Mouse (Mus musculus): ENCODE data around the gene Tbx2. TPM values are rescaled to one million over a fixed set of nuclear protein-coding genes. Genes with fewer than 3 reads are reported as not detected.

Gene Tbx2
- total and polyA plus RNA-seq, 3 experiments: 0.17 TPM; not detected in 2

DNA sequence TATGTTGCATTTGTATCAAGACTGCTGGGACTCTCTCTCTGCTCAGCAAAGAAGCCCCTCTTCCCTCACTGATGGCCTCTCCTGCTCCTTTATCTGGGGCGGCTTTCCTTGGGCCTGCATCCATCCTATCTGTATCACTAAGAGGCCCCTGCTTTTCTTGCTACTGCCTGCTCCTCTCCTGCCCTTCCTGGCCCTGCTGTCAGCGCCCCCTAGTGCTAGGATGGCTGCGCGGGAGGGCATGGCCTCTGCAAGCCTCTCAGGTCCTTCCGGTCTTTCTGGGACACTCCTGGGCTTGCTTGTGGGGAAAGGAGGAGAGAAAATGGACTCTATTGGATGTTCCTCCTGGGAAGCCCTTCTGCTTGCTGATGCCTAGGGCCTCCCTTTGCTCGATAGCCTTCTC, 9.2 kb upstream of the Tbx2 start:
- dilution Hi-C loops (cut with MboI; ENCODE audit: extremely low pct_ligation_motif_present, extremely low pct_unique_long_range_greater_than_20kb, low sequenced_read_pairs) (no loop called here), in situ Hi-C loops (cut with MboI; ENCODE audit: low pct_ligation_motif_present, low pct_unique_long_range_greater_than_20kb, low sequenced_read_pairs) (loop anchor here (5.0 to 10.0 kb wide), 2 partner anchors 298 to 441 kb away; no protein-coding TSS in a partner anchor)
- H3K9ac ChIP-seq (ENCODE audit: insufficient read depth, low read depth): no peak overlapping the region
- peak; percentile 97 for TF ChIP-seq SMC3 (IDR thresholded peaks at IDR 0.05; ENCODE audit: low read depth, low read length)
- peak; percentile 58 for TF ChIP-seq ZC3H11A (IDR thresholded peaks at IDR 0.05; ENCODE audit: low read depth, low read length)
- TF ChIP-seq TCF12 (IDR thresholded peaks at IDR 0.05; ENCODE audit: low read depth, low read length): 0 out of 2 replicates have a peak, but pooled peaks have one; percentile 18
- TF ChIP-seq MXI1 (IDR thresholded peaks at IDR 0.05; ENCODE audit: low read depth, low read length): no peak
- TF ChIP-seq UBTF (IDR thresholded peaks at IDR 0.05; ENCODE audit: low read depth, low read length): no peak
- peak; percentile 48 to 97 for TF ChIP-seq CTCF (conservative IDR thresholded peaks at IDR 0.05 in 1 of 2, IDR thresholded peaks at IDR 0.05 in 1 of 2; ENCODE audit: low read depth in 2 of 2, low read length in 2 of 2)
- peak; percentile 22; the same call in 1 of the 2 replicates for TF ChIP-seq IRF4 (IDR thresholded peaks at IDR 0.05; ENCODE audit: low read depth, low read length)
- no peak for TF ChIP-seq MAFK (IDR thresholded peaks at IDR 0.05; ENCODE audit: insufficient replicate concordance, low read length)
- TF ChIP-seq POLR2AphosphoS2 (IDR thresholded peaks at IDR 0.05; ENCODE audit: low read depth, low read length): no peak
- no peak for TF ChIP-seq ZNF384 (IDR thresholded peaks at IDR 0.05; ENCODE audit: low read depth, low read length)
- TF ChIP-seq NRF1 (IDR thresholded peaks at IDR 0.05; ENCODE audit: low read depth, low read length): peak; percentile 27; the same call in 1 of the 2 replicates
- TF ChIP-seq ELF1 (IDR thresholded peaks at IDR 0.05; ENCODE audit: low read depth, low read length): peak; percentile 83
- TF ChIP-seq TBP (conservative IDR thresholded peaks at IDR 0.05; ENCODE audit: low read depth, low read length): no peak
- peak; percentile 89 for TF ChIP-seq RAD21 (IDR thresholded peaks at IDR 0.05; ENCODE audit: low read depth, low read length)
- no peaks in the 10 kb centered on the region for H3K9me3 ChIP-seq (replicated peaks; ENCODE audit: low read length)
- H3K4me2 ChIP-seq (ENCODE audit: insufficient read depth, low read depth, poor library complexity, severe bottlenecking): no peak overlapping the region
- peak; percentile 88 for DNase-seq (ENCODE audit: extremely low read depth)
- H3K36me3 ChIP-seq (replicated peaks in 1 of 2; ENCODE audit: control insufficient read depth in 1 of 2, insufficient read depth in 1 of 2, low read length in 1 of 2): no peaks in the 10 kb centered on the region
- no peaks in the 10 kb centered on the region for H3K27me3 ChIP-seq (replicated peaks)
- peaks cover 9 to 56% of the 10 kb centered on the region in 2 experiments for H3K4me1 ChIP-seq (ENCODE audit: control insufficient read depth in 1 of 2, insufficient read depth in 2 of 2)
- no peaks in the 10 kb centered on the region for H3K79me2 ChIP-seq (replicated peaks; ENCODE audit: control insufficient read depth, extremely low read depth, insufficient read depth, poor library complexity, severe bottlenecking)
- H3K4me3 ChIP-seq (replicated peaks in 1 of 3; ENCODE audit: low read depth in 2 of 3, low read length in 2 of 3, poor library complexity in 1 of 3): no peak overlapping the region
- H3K27ac ChIP-seq (ENCODE audit: insufficient read depth, low read depth): no peak overlapping the region

- dilution Hi-C loops (cut with MboI; ENCODE audit: extremely low pct_ligation_motif_present, extremely low pct_unique_long_range_greater_than_20kb, low sequenced_read_pairs): no loop called here
- H3K9me3 ChIP-seq (replicated peaks; ENCODE audit: low read length): no peaks in the 10 kb centered on the region
- no peak overlapping the region for H3K4me3 ChIP-seq (replicated peaks in 1 of 3; ENCODE audit: low read depth in 2 of 3, low read length in 2 of 3, poor library complexity in 1 of 3)
- no peaks in the 10 kb centered on the region for H3K79me2 ChIP-seq (replicated peaks; ENCODE audit: control insufficient read depth, extremely low read depth, insufficient read depth, poor library complexity, severe bottlenecking)
- H3K27me3 ChIP-seq (replicated peaks): no peaks in the 10 kb centered on the region
- no peak for TF ChIP-seq USF1 (IDR thresholded peaks at IDR 0.05; ENCODE audit: low read depth, low read length)
- TF ChIP-seq BHLHE40 (IDR thresholded peaks at IDR 0.05; ENCODE audit: low read depth, low read length): no peak
- no peak for TF ChIP-seq USF2 (conservative IDR thresholded peaks at IDR 0.05; ENCODE audit: low read depth, low read length)
- TF ChIP-seq ZMIZ1 (IDR thresholded peaks at IDR 0.05; ENCODE audit: low read depth, low read length): no peak
- no peak for TF ChIP-seq SMC3 (IDR thresholded peaks at IDR 0.05; ENCODE audit: low read depth, low read length)
- no peak for TF ChIP-seq ZKSCAN1 (IDR thresholded peaks at IDR 0.05; ENCODE audit: borderline replicate concordance, low read depth, low read length)
- TF ChIP-seq SIN3A (IDR thresholded peaks at IDR 0.05; ENCODE audit: low read length): no peak
- no peak for TF ChIP-seq EP300 (IDR thresholded peaks at IDR 0.05; ENCODE audit: low read length)
- H3K4me2 ChIP-seq (ENCODE audit: insufficient read depth, low read depth, poor library complexity, severe bottlenecking): no peak overlapping the region
- H3K9ac ChIP-seq (ENCODE audit: insufficient read depth, low read depth): no peak overlapping the region
- no peaks in the 10 kb centered on the region for H3K36me3 ChIP-seq (replicated peaks in 1 of 2; ENCODE audit: control insufficient read depth in 1 of 2, insufficient read depth in 1 of 2, low read length in 1 of 2)
- DNase-seq (ENCODE audit: extremely low read depth): no peak
- no peak overlapping the region for H3K27ac ChIP-seq (ENCODE audit: insufficient read depth, low read depth)
- in situ Hi-C loops (cut with MboI; ENCODE audit: low pct_ligation_motif_present, low pct_unique_long_range_greater_than_20kb, low sequenced_read_pairs): loop anchor here (5.0 to 10.0 kb wide), 2 partner anchors 299 to 441 kb away; no protein-coding TSS in a partner anchor
- H3K4me1 ChIP-seq (ENCODE audit: control insufficient read depth in 1 of 2, insufficient read depth in 2 of 2): peaks cover 9 to 50% of the 10 kb centered on the region in 2 experiments
These were observed 8.6 kb upstream of the Tbx2 start for GRCm38 (mm10) chr11:85823794-85824193.
